Mouse (Mus musculus): Measurements from ENCODE around the gene Ccdc34. TPM values are rescaled to one million over a fixed set of nuclear protein-coding genes. Genes with fewer than 3 reads are reported as not detected.

The Ccdc34 gene
- polyA plus RNA-seq (2012; rRNA removed), result 15.2 and 16.2 TPM in 2 replicates

DNA sequence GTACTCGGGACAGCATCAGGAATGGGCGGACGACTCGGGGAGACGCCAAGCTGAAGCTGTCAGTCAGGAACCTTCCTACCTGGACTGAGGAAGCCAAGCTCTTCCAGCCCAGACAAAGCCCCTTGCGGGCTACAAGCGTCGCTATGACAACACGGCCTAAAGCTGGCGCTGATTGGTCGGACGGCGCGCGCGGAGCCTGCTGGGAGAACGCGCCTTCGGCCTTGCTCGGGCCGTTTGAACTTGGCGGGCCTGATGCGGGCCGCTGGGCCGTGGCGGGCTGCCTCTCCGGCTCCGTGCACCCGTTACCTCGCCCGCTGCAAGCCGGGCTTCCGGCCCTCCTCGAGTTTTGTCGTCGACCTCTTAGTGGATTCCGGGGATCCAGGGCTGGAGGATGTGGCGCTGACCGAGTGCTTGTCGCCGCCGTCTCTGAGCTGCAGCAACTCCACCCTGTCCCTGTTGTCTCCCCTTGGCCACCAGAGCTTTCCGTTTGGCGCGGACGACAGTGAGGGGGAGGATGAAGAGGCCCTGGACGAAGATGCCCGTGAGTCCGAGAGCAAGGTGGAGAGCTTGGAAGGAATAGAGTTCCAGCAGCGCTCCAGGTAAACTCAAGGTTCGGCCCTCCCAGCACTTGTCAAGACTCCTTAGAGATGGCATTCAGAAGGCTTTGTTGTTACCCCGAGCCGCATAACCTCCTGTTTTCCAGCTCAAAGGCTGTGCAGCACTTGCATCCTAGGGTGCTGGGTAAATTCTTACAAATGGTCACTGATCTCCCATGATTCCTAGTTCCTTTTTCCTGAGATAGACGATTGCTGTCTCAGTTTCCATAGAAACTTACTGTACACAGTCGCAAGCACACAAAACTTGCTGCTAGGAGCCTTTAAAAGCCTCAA, at the start of gene Ccdc34:
Gene Ccdc34, plus strand, starts transcription at position 202 of the 890 bp plus-strand sequence.
- H3K27ac ChIP-seq (ENCODE audit: control insufficient read depth, insufficient read depth, low read depth, low read length), result peak within 1 kb of the TSS; percentile 95
- peak within 1 kb of the TSS; percentile 96 for H3K4me3 ChIP-seq (ENCODE audit: control insufficient read depth, low read depth, low read length)
- H3K27me3 ChIP-seq (ENCODE audit: control insufficient read depth, insufficient read depth, low read length), result no peaks in the 10 kb centered on the region
- H3K36me3 ChIP-seq (ENCODE audit: control insufficient read depth, insufficient read depth, low read length), result 0 out of 2 replicates have a peak, but pooled peaks cover 1% of the 10 kb centered on the region
- TF ChIP-seq CTCF (IDR thresholded peaks at IDR 0.05; ENCODE audit: control insufficient read depth, insufficient read depth, insufficient replicate concordance, low read depth, low read length) (no peak), POLR2A (IDR thresholded peaks at IDR 0.05; ENCODE audit: control insufficient read depth, low read depth, low read length) (peak; percentile 89)
- H3K4me1 ChIP-seq (ENCODE audit: control insufficient read depth, insufficient read depth, low read length), result peaks cover 3% of the 10 kb centered on the region; the same call in 1 of the 2 replicates

DNA sequence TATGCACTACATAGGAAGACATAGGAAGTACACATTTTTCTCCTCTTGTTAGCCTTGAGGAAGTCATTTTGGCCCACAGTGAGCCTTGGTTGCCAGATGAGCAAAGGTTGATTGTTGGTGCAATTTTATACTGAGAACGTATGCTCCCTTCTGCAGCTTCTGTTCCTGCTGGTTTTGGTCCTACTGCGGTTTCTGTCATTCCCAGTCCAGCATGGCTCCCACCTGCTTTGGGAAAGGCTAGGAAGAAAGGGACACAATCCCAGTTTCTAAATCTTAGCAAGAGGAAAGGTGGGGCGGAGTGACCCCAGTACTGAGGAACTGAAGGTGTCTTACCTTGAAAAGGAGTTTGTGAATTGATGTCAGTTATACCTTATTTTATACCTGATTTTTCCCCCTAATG, 48.2 kb upstream of the Ccdc34 start:
- Histone ChIP-seq H3K27me3 (ENCODE audit: control insufficient read depth, insufficient read depth, low read length) (no peaks in the 10 kb centered on the region), H3K36me3 (ENCODE audit: control insufficient read depth, insufficient read depth, low read length) (no peaks in the 10 kb centered on the region), H3K4me1 (ENCODE audit: control insufficient read depth, insufficient read depth, low read length) (no peaks in the 10 kb centered on the region), H3K4me3 (ENCODE audit: control insufficient read depth, low read depth, low read length) (no peak overlapping the region), H3K27ac (ENCODE audit: control insufficient read depth, insufficient read depth, low read depth, low read length) (no peak overlapping the region)
- no peak for TF ChIP-seq POLR2A (IDR thresholded peaks at IDR 0.05; ENCODE audit: control insufficient read depth, low read depth, low read length)
- no peak for TF ChIP-seq CTCF (IDR thresholded peaks at IDR 0.05; ENCODE audit: control insufficient read depth, insufficient read depth, insufficient replicate concordance, low read depth, low read length)

DNA sequence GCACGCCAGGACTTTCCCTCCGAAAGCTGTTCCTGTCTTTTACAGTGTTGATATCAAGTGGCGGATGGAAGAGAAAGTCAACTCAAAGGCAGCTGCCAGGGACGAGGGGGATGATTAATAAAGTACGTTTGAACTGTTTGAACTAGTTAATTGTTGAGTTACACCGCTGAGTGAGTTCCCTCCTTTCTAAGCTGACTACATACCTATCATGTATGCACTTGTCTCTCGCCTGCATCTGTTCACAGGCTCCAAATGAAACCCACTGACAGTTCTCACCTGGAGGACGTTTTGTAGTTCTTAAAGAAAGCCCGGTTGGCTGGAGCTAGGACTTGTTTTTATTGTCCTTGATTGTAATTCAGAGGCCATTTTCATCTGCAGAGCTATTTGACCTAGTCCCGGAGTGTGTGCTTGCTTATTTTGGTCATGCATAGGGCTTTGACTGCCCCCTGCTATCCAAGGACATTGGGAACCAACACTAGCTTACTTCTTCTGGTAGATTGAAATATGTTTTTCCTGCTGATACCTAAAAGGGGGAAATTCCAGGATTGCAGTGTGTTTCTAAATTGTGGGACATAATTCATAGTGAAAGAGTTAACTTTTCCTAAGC, 47.6 kb upstream of the Ccdc34 start:
- no peaks in the 10 kb centered on the region for H3K27me3 ChIP-seq (ENCODE audit: control insufficient read depth, insufficient read depth, low read length)
- H3K4me3 ChIP-seq (ENCODE audit: control insufficient read depth, low read depth, low read length), result no peak overlapping the region
- no peak for TF ChIP-seq CTCF (IDR thresholded peaks at IDR 0.05; ENCODE audit: control insufficient read depth, insufficient read depth, insufficient replicate concordance, low read depth, low read length)
- TF ChIP-seq POLR2A (IDR thresholded peaks at IDR 0.05; ENCODE audit: control insufficient read depth, low read depth, low read length), result no peak
- H3K4me1 ChIP-seq (ENCODE audit: control insufficient read depth, insufficient read depth, low read length), result no peaks in the 10 kb centered on the region
- no peaks in the 10 kb centered on the region for H3K36me3 ChIP-seq (ENCODE audit: control insufficient read depth, insufficient read depth, low read length)
- no peak overlapping the region for H3K27ac ChIP-seq (ENCODE audit: control insufficient read depth, insufficient read depth, low read depth, low read length)

DNA sequence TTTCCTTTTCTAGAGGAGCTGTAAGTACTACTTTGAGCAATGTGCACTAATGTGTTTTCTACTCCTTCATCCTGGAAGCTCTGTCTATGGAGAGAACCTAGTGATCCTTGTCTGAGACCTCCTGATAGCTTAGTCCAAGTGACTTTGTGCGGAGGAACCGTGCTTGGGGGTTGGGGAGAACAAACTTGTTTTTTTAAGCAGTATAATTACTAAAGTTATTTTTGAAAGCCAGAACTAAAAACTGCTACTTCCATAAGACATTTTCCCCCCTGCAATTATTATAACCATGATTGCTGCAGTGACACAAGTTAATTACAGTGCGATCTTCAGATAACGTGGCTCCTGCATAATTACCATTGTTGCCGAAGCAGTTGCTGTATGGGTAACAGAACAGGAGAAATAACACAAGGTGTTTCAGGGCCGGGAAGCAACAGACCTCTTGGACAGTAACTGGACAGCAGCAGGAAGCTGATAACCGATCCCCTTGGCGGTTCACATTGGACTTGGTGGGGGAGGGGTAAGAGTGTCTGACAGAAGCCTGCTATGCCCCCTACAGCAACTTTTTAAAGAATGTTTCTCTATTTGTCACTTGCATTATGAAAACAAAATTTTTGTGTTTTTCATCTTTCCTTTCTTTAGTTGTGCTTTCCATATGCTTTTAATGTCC, 46.7 kb upstream of the Ccdc34 start:
- Histone ChIP-seq H3K36me3 (ENCODE audit: control insufficient read depth, insufficient read depth, low read length) (no peaks in the 10 kb centered on the region), H3K27me3 (ENCODE audit: control insufficient read depth, insufficient read depth, low read length) (no peaks in the 10 kb centered on the region), H3K27ac (ENCODE audit: control insufficient read depth, insufficient read depth, low read depth, low read length) (no peak overlapping the region), H3K4me1 (ENCODE audit: control insufficient read depth, insufficient read depth, low read length) (no peaks in the 10 kb centered on the region), H3K4me3 (ENCODE audit: control insufficient read depth, low read depth, low read length) (no peak overlapping the region)
- no peak for TF ChIP-seq POLR2A (IDR thresholded peaks at IDR 0.05; ENCODE audit: control insufficient read depth, low read depth, low read length)
- TF ChIP-seq CTCF (IDR thresholded peaks at IDR 0.05; ENCODE audit: control insufficient read depth, insufficient read depth, insufficient replicate concordance, low read depth, low read length), result no peak

DNA sequence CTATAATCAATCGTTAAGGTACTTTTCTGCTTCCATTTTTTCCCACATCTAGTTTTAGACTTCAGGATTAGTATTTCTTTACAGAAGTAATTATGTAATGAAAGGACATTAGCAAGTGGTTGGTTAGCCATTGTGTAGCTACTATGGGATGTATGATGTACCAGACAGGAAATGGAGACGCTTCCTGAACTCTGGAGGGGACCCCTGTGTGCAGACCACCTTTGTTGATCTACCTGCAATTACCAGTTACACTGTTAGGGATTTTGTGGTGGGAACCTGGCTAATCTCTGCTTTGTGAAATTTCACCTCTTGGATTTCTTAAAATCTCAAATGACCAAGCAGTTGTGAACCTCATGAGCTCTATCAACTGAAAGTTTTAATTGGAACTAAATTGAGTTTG, 45.3 kb upstream of the Ccdc34 start:
- TF ChIP-seq CTCF (IDR thresholded peaks at IDR 0.05; ENCODE audit: control insufficient read depth, insufficient read depth, insufficient replicate concordance, low read depth, low read length), result no peak
- TF ChIP-seq POLR2A (IDR thresholded peaks at IDR 0.05; ENCODE audit: control insufficient read depth, low read depth, low read length), result no peak
- Histone ChIP-seq H3K4me1 (ENCODE audit: control insufficient read depth, insufficient read depth, low read length) (no peaks in the 10 kb centered on the region), H3K4me3 (ENCODE audit: control insufficient read depth, low read depth, low read length) (no peak overlapping the region), H3K27ac (ENCODE audit: control insufficient read depth, insufficient read depth, low read depth, low read length) (no peak overlapping the region), H3K27me3 (ENCODE audit: control insufficient read depth, insufficient read depth, low read length) (no peaks in the 10 kb centered on the region), H3K36me3 (ENCODE audit: control insufficient read depth, insufficient read depth, low read length) (no peaks in the 10 kb centered on the region)

DNA sequence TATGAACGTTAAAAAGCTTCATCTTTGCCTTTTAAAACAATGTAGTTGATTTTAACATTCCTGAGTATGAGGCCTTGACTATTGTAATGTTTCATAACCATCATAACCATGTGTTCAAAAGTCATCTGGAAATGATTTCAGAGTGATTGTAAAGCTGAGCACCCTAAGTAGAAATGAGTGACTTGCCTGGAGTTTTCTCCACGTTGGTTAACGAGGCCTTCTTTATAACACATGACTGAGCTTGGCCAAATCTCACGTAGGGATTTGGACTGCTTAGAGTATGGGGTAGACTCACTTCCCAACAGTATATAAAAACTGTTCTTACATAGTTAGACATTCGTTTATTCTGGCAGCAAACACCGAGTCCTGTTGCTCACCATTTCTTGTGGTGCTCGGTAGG, 44.7 kb upstream of the Ccdc34 start:
- Histone ChIP-seq H3K4me1 (ENCODE audit: control insufficient read depth, insufficient read depth, low read length) (no peaks in the 10 kb centered on the region), H3K36me3 (ENCODE audit: control insufficient read depth, insufficient read depth, low read length) (no peaks in the 10 kb centered on the region), H3K27ac (ENCODE audit: control insufficient read depth, insufficient read depth, low read depth, low read length) (no peak overlapping the region), H3K4me3 (ENCODE audit: control insufficient read depth, low read depth, low read length) (no peak overlapping the region), H3K27me3 (ENCODE audit: control insufficient read depth, insufficient read depth, low read length) (no peaks in the 10 kb centered on the region)
- TF ChIP-seq POLR2A (IDR thresholded peaks at IDR 0.05; ENCODE audit: control insufficient read depth, low read depth, low read length) (no peak), CTCF (IDR thresholded peaks at IDR 0.05; ENCODE audit: control insufficient read depth, insufficient read depth, insufficient replicate concordance, low read depth, low read length) (no peak)

DNA sequence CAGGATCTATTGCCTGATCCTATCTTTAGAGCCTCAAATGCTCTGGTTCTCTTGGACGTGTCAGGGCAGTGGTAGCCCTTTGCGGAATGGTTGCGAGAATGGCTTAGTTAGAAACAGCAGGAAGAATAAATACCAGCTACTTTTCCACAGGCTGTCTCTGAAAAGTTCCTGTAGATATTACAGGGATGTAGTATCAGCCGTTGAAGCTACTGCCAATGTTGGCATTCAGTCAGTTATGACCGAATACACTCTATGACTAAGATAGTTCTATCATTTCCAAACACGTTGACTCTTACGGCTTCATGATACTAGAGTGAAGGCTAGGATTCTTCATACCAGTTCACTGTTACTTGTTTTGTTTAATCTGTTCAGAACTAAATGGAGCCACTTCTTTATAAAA, 42.8 kb upstream of the Ccdc34 start:
- Histone ChIP-seq H3K4me1 (ENCODE audit: control insufficient read depth, insufficient read depth, low read length) (no peaks in the 10 kb centered on the region), H3K27me3 (ENCODE audit: control insufficient read depth, insufficient read depth, low read length) (no peaks in the 10 kb centered on the region), H3K36me3 (ENCODE audit: control insufficient read depth, insufficient read depth, low read length) (no peaks in the 10 kb centered on the region), H3K27ac (ENCODE audit: control insufficient read depth, insufficient read depth, low read depth, low read length) (no peak overlapping the region), H3K4me3 (ENCODE audit: control insufficient read depth, low read depth, low read length) (no peak overlapping the region)
- no peak for TF ChIP-seq CTCF (IDR thresholded peaks at IDR 0.05; ENCODE audit: control insufficient read depth, insufficient read depth, insufficient replicate concordance, low read depth, low read length)
- TF ChIP-seq POLR2A (IDR thresholded peaks at IDR 0.05; ENCODE audit: control insufficient read depth, low read depth, low read length), result no peak

All from testis, adult 2 months (tissue).